Comparison of ENCODE assay signal across 19 mouse cellular contexts in the genomic region with DNA sequence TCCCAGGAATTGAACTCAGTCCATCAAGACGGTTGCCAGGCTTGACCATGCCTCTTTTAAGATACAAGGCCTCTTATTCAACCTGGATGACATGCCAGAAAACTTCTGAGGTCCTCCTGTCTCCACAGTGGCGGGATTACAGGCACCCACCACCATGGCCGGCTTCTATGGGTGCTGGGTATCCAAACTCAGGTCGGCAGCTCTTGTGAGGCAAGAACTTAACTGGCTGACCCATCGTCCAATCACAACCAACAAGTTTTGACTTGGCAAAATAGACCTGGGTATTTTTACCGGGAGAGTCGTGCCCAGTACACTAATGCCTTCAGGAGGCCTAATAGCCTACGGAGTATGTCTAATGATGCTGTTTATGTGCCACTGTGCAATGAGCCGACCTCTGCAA. TPM values are rescaled to one million over a fixed set of nuclear protein-coding genes. Genes with fewer than 3 reads are reported as not detected.
DNase-seq lines count a peak whose midpoint lies in the region; ATAC-seq and TF ChIP-seq lines count a peak whose summit lies in the region.
"Had no signal": no experiment of that assay in that cellular context is flagged by ENCODE, and none has a peak within 500 bp of the region (broad histone marks: within the 10 kb centered on the region; RNA-seq: fewer than 3 reads in every experiment).

No protein-coding gene starts in this region.

- 0 out of 2 replicates have a peak, but pooled peaks cover 4% of the 10 kb centered on the region for H3K36me3 ChIP-seq in heart, postnatal 0 days (replicated peaks; ENCODE audit: control insufficient read depth, insufficient read depth, low read length)
- H3K36me3 ChIP-seq in heart, embryonic 10.5 days, result no peaks in the 10 kb centered on the region
- H3K36me3 ChIP-seq in liver, embryonic 12.5 days, result no peaks in the 10 kb centered on the region
- H3K36me3 ChIP-seq in liver, postnatal 0 days (replicated peaks; ENCODE audit: insufficient read depth, low read length), result no peaks in the 10 kb centered on the region
- H3K36me3 ChIP-seq: embryonic facial prominence, embryonic 13.5 days; forebrain, embryonic 12.5 days; hindbrain, embryonic 10.5 days; intestine, embryonic 15.5 days had no signal

- no peak for TF ChIP-seq POLR2A in cerebellum, adult 2 months (IDR thresholded peaks at IDR 0.05; ENCODE audit: borderline replicate concordance, insufficient read depth, low read length)

- H3K9ac ChIP-seq in heart, postnatal 0 days (replicated peaks; ENCODE audit: low read depth, low read length), result no peak overlapping the region
- no peak overlapping the region for H3K9ac ChIP-seq in liver, embryonic 12.5 days
- no peak overlapping the region for H3K9ac ChIP-seq in liver, postnatal 0 days (replicated peaks)
- H3K9ac ChIP-seq: embryonic facial prominence, embryonic 13.5 days; forebrain, embryonic 12.5 days; hindbrain, embryonic 14.5 days; intestine, embryonic 15.5 days had no signal

- WGBS in cerebellum, adult 2 months, result 28% methylated on average over 9 of the region's 9 CpGs
- 85% methylated on average over 9 of the region's 9 CpGs for WGBS in heart, postnatal 0 days
- 87% methylated on average over 9 of the region's 9 CpGs for WGBS in heart, embryonic 10.5 days
- 78% methylated on average over 9 of the region's 9 CpGs for WGBS in liver, embryonic 12.5 days (ENCODE audit: insufficient replicate concordance)
- WGBS in liver, postnatal 0 days (ENCODE audit: insufficient replicate concordance), result 84% methylated on average over 9 of the region's 9 CpGs

- no peak for TF ChIP-seq CTCF in cerebellum, adult 2 months (IDR thresholded peaks at IDR 0.05; ENCODE audit: borderline replicate concordance, insufficient read depth, low read depth, low read length)
- TF ChIP-seq CTCF in heart, postnatal 0 days (IDR thresholded peaks at IDR 0.05; ENCODE audit: low read depth), result no peak
- no peak for TF ChIP-seq CTCF in liver, postnatal 0 days (IDR thresholded peaks at IDR 0.05; ENCODE audit: low read depth)

- H3K4me3 ChIP-seq in cerebellum, adult 2 months (replicated peaks; ENCODE audit: insufficient read depth, low read depth, low read length), result no peak overlapping the region
- no peak overlapping the region for H3K4me3 ChIP-seq in heart, postnatal 0 days (ENCODE audit: low read depth, low read length)
- H3K4me3 ChIP-seq in heart, embryonic 10.5 days, result no peak overlapping the region
- H3K4me3 ChIP-seq in liver, embryonic 12.5 days, result no peak overlapping the region
- no peak overlapping the region for H3K4me3 ChIP-seq in liver, postnatal 0 days (ENCODE audit: low read depth, low read length)
- H3K4me3 ChIP-seq: embryonic facial prominence, embryonic 13.5 days; forebrain, embryonic 12.5 days; hindbrain, embryonic 10.5 days; intestine, embryonic 15.5 days had no signal

- no peak for ATAC-seq in heart, postnatal 0 days (ENCODE audit: insufficient read depth, low read depth)
- ATAC-seq in liver, embryonic 12.5 days, result no peak
- no peak for ATAC-seq in liver, postnatal 0 days
- ATAC-seq: activated CD4-positive, CD25-positive, alpha-beta regulatory T cell, adult 4 months; forebrain, embryonic 16.5 days; intestine, embryonic 15.5 days; Patski had no signal

- no peaks in the 10 kb centered on the region for H3K9me3 ChIP-seq in heart, postnatal 0 days (replicated peaks; ENCODE audit: control insufficient read depth, low read length)
- H3K9me3 ChIP-seq in heart, embryonic 10.5 days, result no peaks in the 10 kb centered on the region
- H3K9me3 ChIP-seq in liver, embryonic 12.5 days (replicated peaks), result no peaks in the 10 kb centered on the region
- no peaks in the 10 kb centered on the region for H3K9me3 ChIP-seq in liver, postnatal 0 days (ENCODE audit: low read length)
- H3K9me3 ChIP-seq: embryonic facial prominence, embryonic 13.5 days; forebrain, embryonic 12.5 days; hindbrain, embryonic 10.5 days; intestine, embryonic 15.5 days had no signal

- no peaks in the 10 kb centered on the region for H3K27me3 ChIP-seq in cerebellum, adult 2 months (ENCODE audit: control insufficient read depth, insufficient read depth, low read length)
- no peaks in the 10 kb centered on the region for H3K27me3 ChIP-seq in heart, postnatal 0 days (ENCODE audit: control insufficient read depth, insufficient read depth, low read length)
- H3K27me3 ChIP-seq in heart, embryonic 10.5 days (ENCODE audit: insufficient read depth, poor library complexity, severe bottlenecking), result no peaks in the 10 kb centered on the region
- H3K27me3 ChIP-seq in liver, embryonic 12.5 days (replicated peaks), result no peaks in the 10 kb centered on the region
- H3K27me3 ChIP-seq in liver, postnatal 0 days (ENCODE audit: insufficient read depth, low read length), result no peaks in the 10 kb centered on the region
- H3K27me3 ChIP-seq: embryonic facial prominence, embryonic 13.5 days; forebrain, embryonic 12.5 days; intestine, embryonic 15.5 days; Patski had no signal

- no peak for TF ChIP-seq EP300 in heart, postnatal 0 days (IDR thresholded peaks at IDR 0.05; ENCODE audit: low read depth)
- TF ChIP-seq EP300 in liver, postnatal 0 days (IDR thresholded peaks at IDR 0.05; ENCODE audit: low read depth), result no peak

- peak in 1 of 2 experiments; percentile 35 for DNase-seq in cerebellum, adult 2 months
- DNase-seq in cerebellum, adult 9-10 months, result no peak
- DNase-seq in heart, postnatal 0 days (ENCODE audit: low spot score), result no peak
- DNase-seq in heart, embryonic 10.5 days (ENCODE audit: low spot score), result no peak
- no peak for DNase-seq in liver, postnatal 0 days
- DNase-seq in gastrocnemius, postnatal 10 days, result no peak
- DNase-seq: adrenal gland, postnatal 14 days; cerebellum, adult 8-10 months; cerebellum, postnatal 36 days; heart, postnatal 14 days had no signal

- peaks cover 67% of the 10 kb centered on the region for H3K4me1 ChIP-seq in cerebellum, adult 2 months (ENCODE audit: control insufficient read depth, insufficient read depth, low read length)
- peaks cover 53% of the 10 kb centered on the region for H3K4me1 ChIP-seq in heart, postnatal 0 days (ENCODE audit: control insufficient read depth, insufficient read depth)
- H3K4me1 ChIP-seq in heart, embryonic 10.5 days, result peaks cover 64% of the 10 kb centered on the region
- H3K4me1 ChIP-seq in liver, embryonic 12.5 days, result peaks cover 72% of the 10 kb centered on the region
- H3K4me1 ChIP-seq in liver, postnatal 0 days (ENCODE audit: insufficient read depth), result peaks cover 25% of the 10 kb centered on the region

- peak overlapping the region; percentile 12; the same call in 1 of the 2 replicates for H3K27ac ChIP-seq in cerebellum, adult 2 months (ENCODE audit: insufficient read depth, low read length)
- H3K27ac ChIP-seq in heart, postnatal 0 days (ENCODE audit: low read depth), result 0 out of 2 replicates have a peak overlapping the region, but pooled peaks have one; percentile 9
- H3K27ac ChIP-seq in heart, embryonic 10.5 days, result no peak overlapping the region
- H3K27ac ChIP-seq in liver, embryonic 12.5 days, result 0 out of 2 replicates have a peak overlapping the region, but pooled peaks have one; percentile 5
- H3K27ac ChIP-seq in liver, postnatal 0 days (ENCODE audit: low read depth), result no peak overlapping the region
- H3K27ac ChIP-seq: embryonic facial prominence, embryonic 13.5 days; forebrain, embryonic 12.5 days; hindbrain, embryonic 10.5 days; hindbrain, embryonic 14.5 days; intestine, embryonic 15.5 days had no signal

- H3K4me2 ChIP-seq in heart, postnatal 0 days (ENCODE audit: low read depth, low read length), result no peak overlapping the region
- no peak overlapping the region for H3K4me2 ChIP-seq in liver, embryonic 12.5 days
- H3K4me2 ChIP-seq in liver, postnatal 0 days (ENCODE audit: low read depth, low read length), result no peak overlapping the region
- H3K4me2 ChIP-seq: embryonic facial prominence, embryonic 13.5 days; forebrain, embryonic 12.5 days; hindbrain, embryonic 14.5 days; intestine, embryonic 15.5 days had no signal

RNA-seq across cellular contexts. Expression of a gene that starts 15.8 kb away (rescaled TPM):
- polyA plus RNA-seq in cerebellum, adult 2 months (2012; rRNA removed), result 310 and 320 TPM in 2 replicates
- total RNA-seq in heart, postnatal 0 days (2014; rRNA removed; ENCODE audit: low replicate concordance), result 6.4 and 7.7 TPM in 2 replicates
- 10.0 and 11.4 TPM in 2 replicates for polyA plus RNA-seq in heart, postnatal 0 days (2015; fragmentation: Nextera tagmentation; extraction: Ambion mirVana)
- polyA plus RNA-seq in heart, embryonic 10.5 days (2016; fragmentation: Nextera tagmentation; extraction: Ambion mirVana), result 17.7 and 21.6 TPM in 2 replicates
- 11.1 and 11.4 TPM in 2 replicates for polyA plus RNA-seq in liver, embryonic 12.5 days (2016; fragmentation: Nextera tagmentation; extraction: Ambion mirVana)
- 4.1 and 4.5 TPM in 2 replicates for polyA plus RNA-seq in liver, postnatal 0 days (2015; fragmentation: Nextera tagmentation; extraction: Ambion mirVana)
- total RNA-seq in gastrocnemius, postnatal 10 days (2021), result 10 to 100 TPM; 27.9 to 30.3 TPM

RNA-seq across cellular contexts. Expression of a gene that starts 26.1 kb away (rescaled TPM):
- 30.0 and 33.9 TPM in 2 replicates for polyA plus RNA-seq in cerebellum, adult 2 months (2012; rRNA removed)
- total RNA-seq in heart, postnatal 0 days (2014; rRNA removed; ENCODE audit: low replicate concordance), result 42.2 and 69.4 TPM in 2 replicates
- 19.1 and 20.3 TPM in 2 replicates for polyA plus RNA-seq in heart, postnatal 0 days (2015; fragmentation: Nextera tagmentation; extraction: Ambion mirVana)
- 35.9 and 37.4 TPM in 2 replicates for polyA plus RNA-seq in heart, embryonic 10.5 days (2016; fragmentation: Nextera tagmentation; extraction: Ambion mirVana)
- polyA plus RNA-seq in liver, embryonic 12.5 days (2016; fragmentation: Nextera tagmentation; extraction: Ambion mirVana), result 18.8 and 19.3 TPM in 2 replicates
- 9.2 and 9.8 TPM in 2 replicates for polyA plus RNA-seq in liver, postnatal 0 days (2015; fragmentation: Nextera tagmentation; extraction: Ambion mirVana)
- 10 to 100 TPM; 27.4 to 32.4 TPM for total RNA-seq in gastrocnemius, postnatal 10 days (2021)

Comparison
In these comparisons a context has a peak if more than half of its experiments do, and no peak if none do; other contexts are left out.
1. H3K27ac ChIP-seq: peak in cerebellum, adult 2 months (single experiment), heart, postnatal 0 days (single experiment) and liver, embryonic 12.5 days (single experiment); none in heart, embryonic 10.5 days (single experiment) and liver, postnatal 0 days (single experiment).
2. RNA of a gene that starts 15.8 kb away (polyA plus RNA-seq): 310 to 320 TPM in cerebellum, adult 2 months; 17.7 to 21.6 TPM in heart, embryonic 10.5 days, 10.0 to 11.4 TPM in heart, postnatal 0 days, 11.1 to 11.4 TPM in liver, embryonic 12.5 days and 4.1 to 4.5 TPM in liver, postnatal 0 days; every median in the first group is over 10 times any median in the second.